Mouse (Mus musculus): ENCODE results near the gene Kcnj15. TPM values are rescaled to one million over a fixed set of nuclear protein-coding genes. Genes with fewer than 3 reads are reported as not detected.
A peak's percentile ranks its signal among the peaks of the same experiment; 100 is the strongest.

Gene Kcnj15
- polyA plus RNA-seq, 1 experiment from 2014 or later = 0.28 TPM

- H3K4me3 ChIP-seq (replicated peaks) = no peak overlapping the region
- H3K9ac ChIP-seq = no peak overlapping the region
- no peak overlapping the region for H3K4me2 ChIP-seq (replicated peaks)
- H3K27me3 ChIP-seq (replicated peaks) = no peaks in the 10 kb centered on the region
- no peaks in the 10 kb centered on the region for H3K9me3 ChIP-seq
- no peak for ATAC-seq
- H3K27ac ChIP-seq = no peak overlapping the region
- H3K36me3 ChIP-seq = no peaks in the 10 kb centered on the region
- no peaks in the 10 kb centered on the region for H3K4me1 ChIP-seq (replicated peaks)
- WGBS = 83% methylated on average over 10 of the region's 10 CpGs
Measured at GRCm38 (mm10) chr16:95283369-95283768, 26.0 kb downstream of the Kcnj15 start.

GRCm38 (mm10) chr16:95284085-95284727 lies 26.8 kb downstream of the Kcnj15 start:
- WGBS = 63% methylated on average over 12 of the region's 12 CpGs
- no peaks in the 10 kb centered on the region for H3K27me3 ChIP-seq (replicated peaks)
- H3K36me3 ChIP-seq = no peaks in the 10 kb centered on the region
- no peak for ATAC-seq
- no peaks in the 10 kb centered on the region for H3K4me1 ChIP-seq (replicated peaks)
- no peak overlapping the region for H3K4me2 ChIP-seq (replicated peaks)
- H3K27ac ChIP-seq = no peak overlapping the region
- no peak overlapping the region for H3K9ac ChIP-seq
- no peak overlapping the region for H3K4me3 ChIP-seq (replicated peaks)
- no peaks in the 10 kb centered on the region for H3K9me3 ChIP-seq

GRCm38 (mm10) chr16:95285043-95285442 lies 27.7 kb downstream of the Kcnj15 start:
- WGBS = 78% methylated on average over 4 of the region's 4 CpGs
- no peak for ATAC-seq
- no peak overlapping the region for H3K4me2 ChIP-seq (replicated peaks)

GRCm38 (mm10) chr16:95285767-95286166 lies 28.4 kb downstream of the Kcnj15 start:
- no peak overlapping the region for H3K4me3 ChIP-seq (replicated peaks)
- H3K27ac ChIP-seq = no peak overlapping the region
- no peak for ATAC-seq
- no peaks in the 10 kb centered on the region for H3K9me3 ChIP-seq
- H3K27me3 ChIP-seq (replicated peaks) = no peaks in the 10 kb centered on the region
- H3K4me1 ChIP-seq (replicated peaks) = no peaks in the 10 kb centered on the region
- no peaks in the 10 kb centered on the region for H3K36me3 ChIP-seq
- H3K9ac ChIP-seq = no peak overlapping the region
- 77% methylated on average over 4 of the region's 4 CpGs for WGBS
- H3K4me2 ChIP-seq (replicated peaks) = no peak overlapping the region

More at GRCm38 (mm10) chr16:95285043-95285442, 27.7 kb downstream of the Kcnj15 start:
- Histone ChIP-seq H3K36me3 (no peaks in the 10 kb centered on the region), H3K9me3 (no peaks in the 10 kb centered on the region), H3K4me3 (replicated peaks) (no peak overlapping the region), H3K27me3 (replicated peaks) (no peaks in the 10 kb centered on the region), H3K4me1 (replicated peaks) (no peaks in the 10 kb centered on the region), H3K9ac (no peak overlapping the region), H3K27ac (no peak overlapping the region)

GRCm38 (mm10) chr16:95287656-95288055 lies 30.3 kb downstream of the Kcnj15 start:
- H3K9me3 ChIP-seq = no peaks in the 10 kb centered on the region

GRCm38 (mm10) chr16:95289375-95289774 lies 32.0 kb downstream of the Kcnj15 start:
- H3K27me3 ChIP-seq (replicated peaks) = no peaks in the 10 kb centered on the region
- no peak overlapping the region for H3K4me2 ChIP-seq (replicated peaks)
- no peaks in the 10 kb centered on the region for H3K9me3 ChIP-seq
- H3K9ac ChIP-seq = no peak overlapping the region
- H3K36me3 ChIP-seq = no peaks in the 10 kb centered on the region
- no peak overlapping the region for H3K27ac ChIP-seq
- 71% methylated on average over 3 of the region's 3 CpGs for WGBS
- no peaks in the 10 kb centered on the region for H3K4me1 ChIP-seq (replicated peaks)
- no peak overlapping the region for H3K4me3 ChIP-seq (replicated peaks)
- no peak for ATAC-seq

More at GRCm38 (mm10) chr16:95287656-95288055, 30.3 kb downstream of the Kcnj15 start:
- Histone ChIP-seq H3K4me2 (replicated peaks) (no peak overlapping the region), H3K36me3 (no peaks in the 10 kb centered on the region), H3K27ac (no peak overlapping the region), H3K4me3 (replicated peaks) (no peak overlapping the region), H3K9ac (no peak overlapping the region), H3K4me1 (replicated peaks) (no peaks in the 10 kb centered on the region), H3K27me3 (replicated peaks) (no peaks in the 10 kb centered on the region)
- 86% methylated on average over 2 of the region's 2 CpGs for WGBS
- no peak for ATAC-seq

- Histone ChIP-seq H3K4me2 (replicated peaks) (0 out of 2 replicates have a peak overlapping the region, but pooled peaks have one; percentile 17), H3K9me3 (no peaks in the 10 kb centered on the region), H3K27ac (no peak overlapping the region), H3K4me1 (replicated peaks) (no peaks in the 10 kb centered on the region), H3K9ac (no peak overlapping the region), H3K36me3 (no peaks in the 10 kb centered on the region), H3K27me3 (replicated peaks) (no peaks in the 10 kb centered on the region), H3K4me3 (replicated peaks) (no peak overlapping the region)
- 60% methylated on average over 10 of the region's 10 CpGs for WGBS
- no peak for ATAC-seq
Measured at GRCm38 (mm10) chr16:95291450-95292101, 34.2 kb downstream of the Kcnj15 start.

- Histone ChIP-seq H3K4me3 (replicated peaks) (no peak overlapping the region), H3K27ac (no peak overlapping the region), H3K4me2 (replicated peaks) (no peak overlapping the region), H3K36me3 (no peaks in the 10 kb centered on the region), H3K9ac (no peak overlapping the region), H3K27me3 (replicated peaks) (no peaks in the 10 kb centered on the region), H3K9me3 (no peaks in the 10 kb centered on the region), H3K4me1 (replicated peaks) (no peaks in the 10 kb centered on the region)
- ATAC-seq = no peak
- 76% methylated on average over 14 of the region's 14 CpGs for WGBS
Measured at GRCm38 (mm10) chr16:95292843-95293505, 35.6 kb downstream of the Kcnj15 start.

GRCm38 (mm10) chr16:95297651-95298050 lies 40.3 kb downstream of the Kcnj15 start:
- H3K4me3 ChIP-seq (replicated peaks) = no peak overlapping the region
- no peak overlapping the region for H3K4me2 ChIP-seq (replicated peaks)
- H3K9ac ChIP-seq = no peak overlapping the region
- WGBS = 58% methylated on average over 3 of the region's 3 CpGs
- H3K4me1 ChIP-seq (replicated peaks) = 0 out of 2 replicates have a peak, but pooled peaks cover 3% of the 10 kb centered on the region
- no peaks in the 10 kb centered on the region for H3K36me3 ChIP-seq
- no peaks in the 10 kb centered on the region for H3K9me3 ChIP-seq
- no peaks in the 10 kb centered on the region for H3K27me3 ChIP-seq (replicated peaks)
- ATAC-seq = no peak
- no peak overlapping the region for H3K27ac ChIP-seq

- 0 out of 2 replicates have a peak, but pooled peaks have one; percentile 51 for ATAC-seq
Measured at GRCm38 (mm10) chr16:95301667-95302066, 44.3 kb downstream of the Kcnj15 start.

GRCm38 (mm10) chr16:95303676-95304075 lies 46.3 kb downstream of the Kcnj15 start:
- 52% methylated on average over 9 of the region's 9 CpGs for WGBS
- H3K4me3 ChIP-seq (replicated peaks) = no peak overlapping the region
- H3K4me2 ChIP-seq (replicated peaks) = no peak overlapping the region
- H3K27ac ChIP-seq = no peak overlapping the region
- no peak overlapping the region for H3K9ac ChIP-seq
- H3K36me3 ChIP-seq = no peaks in the 10 kb centered on the region
- 0 out of 2 replicates have a peak, but pooled peaks cover 3% of the 10 kb centered on the region for H3K4me1 ChIP-seq (replicated peaks)
- no peaks in the 10 kb centered on the region for H3K27me3 ChIP-seq (replicated peaks)
- H3K9me3 ChIP-seq = no peaks in the 10 kb centered on the region
- ATAC-seq = no peak

More at GRCm38 (mm10) chr16:95301667-95302066, 44.3 kb downstream of the Kcnj15 start:
- no peaks in the 10 kb centered on the region for H3K36me3 ChIP-seq
- H3K9me3 ChIP-seq = no peaks in the 10 kb centered on the region
- no peak overlapping the region for H3K4me2 ChIP-seq (replicated peaks)
- 0 out of 2 replicates have a peak, but pooled peaks cover 3% of the 10 kb centered on the region for H3K4me1 ChIP-seq (replicated peaks)
- WGBS = 79% methylated on average over 3 of the region's 3 CpGs
- H3K9ac ChIP-seq = no peak overlapping the region
- H3K4me3 ChIP-seq (replicated peaks) = no peak overlapping the region
- H3K27ac ChIP-seq = no peak overlapping the region
- H3K27me3 ChIP-seq (replicated peaks) = no peaks in the 10 kb centered on the region

GRCm38 (mm10) chr16:95307823-95308360 lies 50.5 kb downstream of the Kcnj15 start:
- H3K36me3 ChIP-seq = no peaks in the 10 kb centered on the region
- H3K4me1 ChIP-seq (replicated peaks) = no peaks in the 10 kb centered on the region
- H3K27ac ChIP-seq = no peak overlapping the region
- no peak for ATAC-seq
- no peak overlapping the region for H3K4me2 ChIP-seq (replicated peaks)
- WGBS = 65% methylated on average over 3 of the region's 3 CpGs
- no peak overlapping the region for H3K4me3 ChIP-seq (replicated peaks)
- H3K27me3 ChIP-seq (replicated peaks) = no peaks in the 10 kb centered on the region
- no peaks in the 10 kb centered on the region for H3K9me3 ChIP-seq
- H3K9ac ChIP-seq = no peak overlapping the region

All from intestine, embryonic 15.5 days (tissue).